Mouse (Mus musculus): ENCODE measurements around the gene Cyp2f2.

Gene Cyp2f2

GRCm38 (mm10) chr7:27156005-27156404 lies 36.3 kb downstream of the Cyp2f2 start:
- DNase-seq (ENCODE audit: low spot score): no peak

- no peak for DNase-seq (ENCODE audit: low spot score)
Observed at GRCm38 (mm10) chr7:27158171-27158570, 38.5 kb downstream of the Cyp2f2 start.

- no peak for DNase-seq (ENCODE audit: low spot score)
Observed at GRCm38 (mm10) chr7:27159256-27159655, 39.5 kb downstream of the Cyp2f2 start.

- DNase-seq (ENCODE audit: low spot score): peak; percentile 83
Observed at GRCm38 (mm10) chr7:27159882-27160281, 40.2 kb downstream of the Cyp2f2 start.

GRCm38 (mm10) chr7:27160921-27161320 lies 41.2 kb downstream of the Cyp2f2 start:
- no peak for DNase-seq (ENCODE audit: low spot score)

GRCm38 (mm10) chr7:27161744-27162143 lies 42.0 kb downstream of the Cyp2f2 start:
- DNase-seq (ENCODE audit: low spot score): no peak

GRCm38 (mm10) chr7:27162780-27163449 lies 43.2 kb downstream of the Cyp2f2 start:
- no peak for DNase-seq (ENCODE audit: low spot score)

GRCm38 (mm10) chr7:27163450-27163805 lies 43.7 kb downstream of the Cyp2f2 start:
- no peak for DNase-seq (ENCODE audit: low spot score)

- DNase-seq (ENCODE audit: low spot score): no peak
Observed at GRCm38 (mm10) chr7:27164112-27164947, 44.6 kb downstream of the Cyp2f2 start.

- no peak for DNase-seq (ENCODE audit: low spot score)
Observed at GRCm38 (mm10) chr7:27165007-27165655, 45.4 kb downstream of the Cyp2f2 start.

- no peak for DNase-seq (ENCODE audit: low spot score)
Observed at GRCm38 (mm10) chr7:27165696-27166095, 46.0 kb downstream of the Cyp2f2 start.

- DNase-seq (ENCODE audit: low spot score): peak; percentile 92
Observed at GRCm38 (mm10) chr7:27166229-27166613, 46.5 kb downstream of the Cyp2f2 start.

GRCm38 (mm10) chr7:27166614-27167474 lies 47.1 kb downstream of the Cyp2f2 start, which contains the start of gene Egln2:
Gene Egln2 (minus strand): TSS chr7:27166802.
- DNase-seq (ENCODE audit: low spot score): peak; percentile 96

GRCm38 (mm10) chr7:27167475-27168094 lies 47.9 kb downstream of the Cyp2f2 start:
- no peak for DNase-seq (ENCODE audit: low spot score)

GRCm38 (mm10) chr7:27168371-27168770 lies 48.7 kb downstream of the Cyp2f2 start:
- DNase-seq (ENCODE audit: low spot score): peak; percentile 68

- no peak for DNase-seq (ENCODE audit: low spot score)
Observed at GRCm38 (mm10) chr7:27170981-27171380, 51.3 kb downstream of the Cyp2f2 start.

GRCm38 (mm10) chr7:27174496-27174895 lies 54.8 kb downstream of the Cyp2f2 start:
- DNase-seq (ENCODE audit: low spot score): no peak

- DNase-seq (ENCODE audit: low spot score): no peak
Observed at GRCm38 (mm10) chr7:27174896-27175295, 55.2 kb downstream of the Cyp2f2 start.

GRCm38 (mm10) chr7:27177942-27178323 lies 58.2 kb downstream of the Cyp2f2 start:
- DNase-seq (ENCODE audit: low spot score): no peak

- DNase-seq (ENCODE audit: low spot score): peak; percentile 100
Observed at GRCm38 (mm10) chr7:27178324-27179216, 58.9 kb downstream of the Cyp2f2 start, which contains the start of gene Rab4b. Gene Rab4b (minus strand): TSS chr7:27178896.
